Mouse (Mus musculus) cerebellum, postnatal 36 days (tissue): ENCODE measurements at regions not wholly inside any gene's neighbourhood (a gene's known extent, or its start where the extent isn't known, plus 50 kb on each side); places are given as distances from the start of the nearest gene placed in this dataset.
A peak's percentile ranks its signal among the peaks of the same experiment; 100 is the strongest.
"Not testable (repeated sequence)": the region's sequence is repeated elsewhere in the genome, so short reads cannot be mapped to it uniquely, and the experiment has no call there.

Experiments
- DNase-seq, 2 experiments: peaks; one replicate each; pipeline ENCODE4 v3.0.0; 2021 to 2022; ENCODE audit warnings: mixed read lengths in 2 of 2

DNA sequence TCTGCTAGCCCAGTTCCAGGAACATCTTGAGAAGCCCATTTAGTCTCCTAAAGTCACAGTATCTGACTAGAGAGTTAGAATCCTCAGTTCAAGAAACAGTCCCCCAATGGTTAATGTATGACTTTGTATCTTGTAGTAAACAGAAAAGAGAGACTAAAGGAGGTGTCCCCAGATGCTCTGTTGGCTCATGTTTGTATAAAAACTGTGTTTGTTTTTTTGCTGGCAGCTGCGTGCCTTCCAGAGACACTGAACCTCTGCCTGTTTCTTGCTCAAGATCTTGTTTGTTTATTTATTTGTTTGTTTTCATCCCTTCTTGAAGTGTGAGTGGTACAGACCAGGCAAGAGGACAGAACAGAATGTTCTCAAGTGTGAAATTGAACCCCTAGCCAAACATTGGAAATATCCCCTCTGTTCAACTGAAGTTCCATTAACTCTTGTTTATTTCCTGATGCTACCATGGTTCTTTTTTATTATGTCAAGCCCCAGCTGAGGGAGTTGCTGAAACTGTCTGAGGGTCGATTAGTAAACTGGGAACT, 451.3 kb upstream of the Ube2e3 start:
- no peak for DNase-seq

DNA sequence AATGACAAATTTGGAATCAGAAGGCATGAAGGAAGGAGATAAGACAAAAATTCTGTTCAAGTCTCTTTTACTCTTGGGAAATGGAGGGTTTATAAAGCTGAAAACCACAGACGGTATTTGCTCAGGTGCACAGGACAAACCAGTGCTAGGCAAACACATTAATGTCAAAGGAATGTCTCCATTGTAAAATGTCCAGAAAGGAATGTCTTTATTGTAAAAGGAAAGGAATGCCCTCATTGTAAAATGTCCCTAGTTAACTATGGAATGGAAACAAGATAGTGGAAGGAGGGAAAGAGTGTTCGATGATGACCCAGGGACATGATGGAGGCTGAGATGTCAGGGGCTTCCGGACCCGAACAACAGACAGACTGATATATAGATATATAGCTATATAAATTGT, 454.9 kb upstream of the Ube2e3 start:
- no peak for DNase-seq

DNA sequence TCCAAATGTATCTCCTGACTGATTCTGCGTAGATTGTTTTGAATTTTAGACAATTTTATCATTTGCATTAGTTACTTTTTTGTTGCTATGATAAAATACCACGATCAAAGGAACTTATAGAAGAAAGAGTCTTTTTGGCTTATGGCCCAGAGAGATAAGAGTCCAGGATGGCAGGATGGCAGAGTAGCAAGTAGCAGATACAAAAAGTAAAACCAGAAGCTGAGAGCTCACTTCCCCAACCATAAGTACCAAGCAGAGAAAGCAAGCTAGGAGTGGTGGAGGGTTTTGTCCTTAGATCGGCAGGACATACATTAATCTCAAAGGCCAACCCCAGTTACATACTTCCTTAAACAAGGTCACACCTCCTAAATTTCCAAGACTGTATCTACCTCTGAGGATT, 457.7 kb upstream of the Cwc22 start:
- DNase-seq, result no peak

DNA sequence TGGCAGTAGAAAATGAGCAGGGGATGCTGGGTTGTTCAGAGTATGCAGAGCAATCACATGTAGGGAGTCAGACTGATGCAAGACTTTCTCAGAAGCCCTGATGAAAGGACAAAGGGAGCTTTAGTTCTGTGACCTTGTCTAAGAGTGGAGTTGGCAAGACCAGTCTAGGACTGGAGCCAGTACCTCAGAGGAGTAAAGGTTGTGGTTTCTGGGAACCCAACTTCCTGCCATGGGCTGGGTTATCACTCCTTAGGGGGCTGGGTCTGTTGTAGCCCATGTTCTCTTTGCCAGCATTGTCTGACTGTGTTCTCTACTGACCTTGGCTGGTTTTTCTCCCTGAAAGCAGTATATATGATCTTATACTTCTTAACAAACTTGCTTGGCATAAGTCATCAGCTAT, 453.1 kb upstream of the Cwc22 start:
- no peak for DNase-seq

DNA sequence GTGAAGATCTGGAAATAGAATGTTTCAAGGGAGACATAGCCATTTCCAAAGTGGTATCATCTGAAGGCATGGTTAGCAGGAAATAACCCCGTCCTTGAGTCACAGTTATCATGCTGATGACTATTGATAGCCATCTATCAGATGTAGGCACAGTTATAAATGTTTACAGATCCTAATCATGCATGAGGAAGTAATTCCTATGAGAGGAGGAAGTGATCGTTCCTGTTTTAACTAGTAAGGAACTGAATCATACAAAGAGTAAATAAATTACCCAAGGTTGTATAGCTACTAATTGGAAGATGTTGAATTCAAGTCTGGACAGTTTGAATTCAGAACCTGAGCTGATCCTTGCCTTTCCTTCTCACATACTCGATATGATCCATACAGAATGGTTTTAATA, 450.7 kb upstream of the Cwc22 start:
- no peak for DNase-seq

DNA sequence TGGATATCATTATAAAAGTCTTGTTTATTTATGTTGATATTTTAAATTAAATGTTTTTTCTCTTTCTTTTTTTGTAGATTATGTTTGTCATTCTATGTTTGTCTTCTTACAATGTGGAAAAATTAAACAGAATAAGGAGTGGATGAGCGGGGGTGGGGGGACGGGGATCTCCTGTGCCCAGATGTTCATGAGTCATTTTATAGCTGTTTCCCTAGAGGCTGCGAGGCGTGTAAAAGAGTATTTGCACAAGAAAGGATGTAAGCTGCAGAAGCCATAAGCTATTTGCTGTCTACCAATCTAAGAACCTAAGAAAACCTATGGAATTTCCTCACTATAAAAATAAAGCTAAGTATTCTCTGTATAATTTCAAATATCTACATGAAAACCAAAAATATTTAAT, 446.9 kb upstream of the Cwc22 start:
- DNase-seq, result no peak

DNA sequence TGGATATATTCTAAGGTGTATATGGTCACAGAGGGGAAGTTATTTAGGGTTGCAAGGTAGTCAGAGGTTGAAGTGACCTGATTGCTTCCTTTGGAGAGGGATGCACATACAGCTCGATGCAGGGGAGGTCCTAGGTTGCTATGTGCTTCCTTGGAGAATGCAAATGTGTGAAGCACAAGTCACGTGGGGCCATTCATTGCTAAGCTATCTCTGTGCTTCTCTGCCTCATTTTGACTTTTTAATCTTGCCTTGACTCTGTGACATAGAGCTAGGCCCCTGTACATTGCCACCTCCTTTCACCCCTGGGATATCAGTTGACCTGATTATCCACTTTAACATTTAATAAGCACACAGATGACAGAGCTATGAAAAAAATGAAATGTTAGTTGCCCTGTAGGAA, 446.2 kb upstream of the Cwc22 start:
- no peak for DNase-seq

DNA sequence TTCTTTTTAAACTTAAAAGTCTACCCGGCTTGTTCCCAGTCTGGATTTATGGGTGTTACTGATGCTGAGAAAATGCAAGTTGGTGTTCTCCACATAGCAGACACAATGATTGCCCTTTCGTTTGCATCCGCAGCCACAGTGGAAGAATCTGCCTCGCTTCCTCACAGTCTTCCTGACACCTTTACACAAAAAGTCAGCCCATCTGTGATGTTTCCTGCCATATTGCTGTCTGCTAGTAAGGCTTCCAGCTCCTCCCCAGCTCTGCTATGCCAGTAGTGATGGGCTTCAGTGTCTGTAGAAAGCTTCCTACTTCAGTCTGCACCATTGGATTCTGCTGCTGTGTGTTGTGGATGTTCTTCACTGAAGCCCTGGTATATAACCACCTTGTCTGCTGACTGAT, 441.8 kb upstream of the Cwc22 start:
- no peak for DNase-seq

DNA sequence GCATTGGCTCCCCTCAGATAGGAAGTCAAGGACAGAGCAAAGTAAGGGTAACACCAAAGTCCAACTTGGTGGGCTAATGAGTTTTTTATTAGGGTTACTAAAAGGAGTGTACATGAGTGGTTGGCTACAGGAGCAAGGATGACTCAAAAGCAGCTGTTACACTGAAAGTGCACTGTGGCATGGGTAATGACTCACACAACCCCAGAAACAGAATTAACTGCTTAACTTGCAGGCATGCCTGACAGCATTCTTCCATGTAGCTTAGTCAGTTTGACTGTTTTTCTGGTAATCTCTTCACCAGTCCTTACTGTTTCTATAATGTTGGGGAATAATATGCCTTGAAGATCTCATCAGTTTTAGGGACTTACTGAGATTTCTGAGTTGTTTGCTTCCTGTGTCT, 435.1 kb upstream of the Cwc22 start:
- no peak for DNase-seq

DNA sequence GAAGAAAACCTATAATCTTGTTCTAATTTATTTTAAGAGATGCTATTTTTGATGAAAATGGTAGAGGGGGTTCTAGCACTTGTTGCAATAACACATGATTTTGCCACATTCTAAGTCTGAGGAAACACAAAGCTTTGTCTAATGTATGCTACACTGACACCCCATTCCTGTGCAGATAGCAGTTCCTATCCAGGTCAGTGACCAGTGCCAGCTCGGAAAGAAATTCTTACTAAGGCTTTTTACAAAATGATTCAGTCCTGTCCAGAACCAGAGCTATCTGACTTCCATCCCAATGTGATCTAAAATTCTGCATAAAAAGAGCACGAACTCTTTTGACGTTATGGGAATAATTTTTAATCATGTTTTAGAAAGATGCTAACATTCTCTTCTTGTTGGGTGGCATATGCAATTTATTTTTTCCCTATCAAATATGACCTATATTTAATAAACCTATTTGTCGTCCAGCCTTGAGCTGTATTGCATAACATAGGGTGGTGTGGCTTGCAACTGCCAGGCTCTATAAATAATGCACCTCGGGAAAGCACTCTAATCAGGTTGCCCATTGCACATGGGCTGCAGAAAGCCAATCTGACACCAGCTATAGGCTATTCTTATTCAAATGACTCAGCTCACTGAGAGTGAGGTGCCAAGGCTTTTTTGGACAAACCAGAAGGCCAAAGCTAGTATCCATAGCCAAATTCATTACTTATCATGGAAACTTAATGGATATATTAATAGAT, 385.7 kb upstream of the Cwc22 start:
- peak; percentile 69 to 76 for DNase-seq

DNA sequence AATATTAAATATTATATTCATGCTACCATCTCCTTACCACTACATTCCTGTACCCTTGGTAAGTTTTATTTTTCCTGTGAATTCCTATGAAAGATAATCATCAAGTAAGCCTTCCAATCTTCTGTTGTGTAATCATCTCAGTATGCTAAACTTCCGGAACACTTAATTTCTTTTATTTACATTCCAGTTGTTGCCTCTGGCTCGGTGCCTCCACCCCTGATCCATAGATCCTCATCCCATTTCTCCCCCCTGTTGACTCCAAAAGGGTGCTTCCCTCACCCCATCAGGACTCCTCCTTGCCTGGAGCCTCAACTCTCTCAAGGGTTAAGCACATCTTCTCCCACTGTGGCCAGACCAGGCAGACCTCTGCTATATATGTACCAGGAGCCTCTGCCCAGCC, 379.9 kb upstream of the Cwc22 start:
- DNase-seq, result no peak

DNA sequence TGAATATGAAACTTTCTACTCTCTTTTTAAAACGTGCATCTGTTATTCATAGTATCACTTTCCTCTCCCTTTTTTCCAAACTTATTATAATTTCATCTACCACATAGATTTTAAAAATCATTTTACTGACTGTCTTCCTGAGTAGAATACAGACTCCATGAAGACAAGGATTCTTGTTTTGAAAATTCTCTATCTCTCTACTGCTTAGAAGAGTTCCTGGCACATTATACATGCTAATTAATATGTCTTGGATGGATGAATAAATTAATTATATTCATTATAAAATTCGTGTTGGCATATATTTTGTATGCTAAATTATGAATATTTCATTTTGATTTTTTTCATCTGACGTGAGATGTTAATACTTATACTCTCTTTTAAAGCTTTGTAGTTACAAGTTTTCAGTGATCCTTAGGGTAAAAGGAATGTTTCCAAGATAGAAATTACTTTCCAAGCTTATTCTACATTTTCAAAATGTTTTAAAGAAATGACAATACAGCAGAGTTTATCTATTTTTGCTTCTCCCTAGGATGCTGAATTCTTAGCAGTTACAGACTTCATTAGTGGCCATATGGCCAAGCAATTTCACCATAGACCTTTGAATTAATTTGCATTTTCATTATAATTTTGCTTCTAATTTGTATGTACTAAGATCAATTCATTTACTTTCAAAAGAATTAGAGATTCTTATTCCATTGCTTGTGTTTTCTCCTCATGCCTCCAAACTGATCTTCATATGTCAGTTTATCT, 376.2 kb upstream of the Cwc22 start:
- DNase-seq, result no peak

DNA sequence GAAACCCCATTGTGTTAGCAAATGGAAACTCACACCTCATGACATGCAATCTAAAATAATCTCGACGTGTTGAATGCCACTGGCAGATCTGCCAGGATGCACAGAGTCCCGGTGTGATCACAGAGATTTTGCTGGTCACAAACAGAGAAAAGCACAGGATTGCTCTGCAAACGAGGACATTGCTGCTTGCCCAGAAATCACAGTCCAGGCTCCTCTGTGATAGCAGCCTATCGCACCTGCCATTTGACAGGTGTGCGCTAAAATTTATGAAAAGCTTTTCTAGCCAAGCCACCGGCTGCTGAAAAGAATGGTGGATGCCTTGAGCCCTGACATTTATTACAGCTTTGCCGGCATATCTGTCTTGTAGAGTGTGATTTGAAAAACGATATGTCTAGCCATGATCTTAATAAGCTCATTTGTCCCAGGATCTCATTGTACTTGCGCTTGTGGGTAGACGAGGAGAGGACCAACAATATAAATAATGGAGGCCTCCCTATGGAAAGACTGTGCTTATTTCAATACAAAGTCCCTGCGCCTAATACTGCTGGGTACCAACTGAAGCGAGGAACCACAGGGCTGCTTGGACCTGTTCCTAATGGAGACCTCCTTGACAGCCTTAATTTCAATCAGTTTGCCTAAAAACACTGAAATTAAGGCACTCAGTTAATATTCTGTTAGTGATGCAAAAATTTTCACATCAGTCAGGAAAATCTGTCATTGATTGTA, 365.8 kb upstream of the Cwc22 start:
- DNase-seq, result peak; percentile 25 to 44

DNA sequence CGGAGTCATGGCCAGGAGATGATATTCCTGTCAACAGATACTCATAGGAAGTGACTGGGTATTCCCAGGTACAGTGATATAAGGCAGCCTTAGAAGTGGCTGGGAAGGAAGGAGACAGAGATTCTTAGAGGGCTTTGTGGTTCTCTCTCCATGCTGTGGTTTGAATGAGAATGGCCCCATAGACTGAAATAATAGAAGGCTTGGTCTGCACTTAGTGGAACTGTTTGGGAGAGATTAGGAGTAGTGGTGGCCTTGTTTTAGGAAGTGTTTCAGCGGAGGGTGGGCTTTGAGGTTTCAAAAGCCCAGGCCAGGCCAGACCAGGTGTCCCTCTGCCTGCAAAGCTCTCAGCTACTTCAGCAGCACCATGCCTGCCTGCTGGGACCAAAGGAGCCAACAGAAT, 363.2 kb upstream of the Cwc22 start:
- no peak for DNase-seq

DNA sequence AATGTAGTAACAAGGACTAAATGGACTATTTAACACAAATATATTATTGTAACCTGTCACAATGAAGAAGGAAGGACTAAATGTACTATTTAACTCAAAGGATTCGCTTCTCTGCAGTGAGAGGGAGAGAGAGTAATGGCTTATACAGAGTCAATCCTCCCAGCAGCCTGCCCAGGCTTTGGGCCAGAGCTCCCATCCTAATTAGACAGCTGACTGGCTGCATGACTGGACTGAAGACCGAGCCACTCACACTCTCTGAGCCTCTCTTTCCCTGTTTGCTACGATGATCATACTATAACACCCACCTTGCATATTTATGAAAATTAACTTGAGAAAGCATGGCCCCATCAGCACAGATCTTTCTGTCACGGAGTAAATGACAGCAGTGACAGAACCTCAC, 360.7 kb upstream of the Cwc22 start:
- DNase-seq, result peak; percentile 22 to 24

DNA sequence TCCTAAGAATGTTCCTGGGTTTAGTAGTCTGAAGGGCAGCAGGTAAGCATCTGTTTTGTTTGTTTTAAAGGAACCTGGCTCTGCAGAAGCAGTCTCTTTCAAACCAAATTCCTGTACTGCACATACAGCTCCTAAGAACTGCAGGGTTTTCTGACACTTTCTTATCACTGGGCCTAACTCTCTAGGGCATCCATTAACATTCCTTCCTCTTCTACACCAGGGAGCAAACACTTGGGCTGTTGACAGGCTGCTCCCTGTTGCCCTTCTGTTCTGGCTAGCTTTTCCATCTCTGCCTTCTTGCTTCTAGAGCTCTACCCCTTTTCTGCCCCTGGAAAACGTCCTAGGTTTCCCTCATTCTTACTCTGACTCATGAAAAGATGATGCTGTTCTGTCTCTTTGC, 345.5 kb upstream of the Cwc22 start:
- no peak for DNase-seq

DNA sequence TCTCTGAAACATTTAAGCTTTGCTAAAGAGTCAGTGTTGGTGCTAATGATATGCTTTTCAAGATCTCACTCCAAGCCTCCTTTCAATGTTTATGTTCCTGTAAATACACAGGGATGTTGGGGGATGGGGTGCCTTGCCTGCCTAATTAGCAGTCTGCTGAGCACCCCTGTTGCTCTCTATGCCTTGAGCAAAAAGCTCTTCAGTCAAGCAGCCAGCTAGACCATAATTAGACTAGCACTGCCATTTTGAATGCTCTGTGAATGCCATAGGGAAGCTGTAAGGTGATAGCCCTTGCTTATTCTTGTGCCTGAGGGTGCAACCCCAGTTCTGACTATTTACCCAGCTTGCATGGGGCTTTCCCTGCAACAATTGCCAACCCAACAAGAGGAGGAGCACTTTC, 338.6 kb upstream of the Cwc22 start:
- no peak for DNase-seq

DNA sequence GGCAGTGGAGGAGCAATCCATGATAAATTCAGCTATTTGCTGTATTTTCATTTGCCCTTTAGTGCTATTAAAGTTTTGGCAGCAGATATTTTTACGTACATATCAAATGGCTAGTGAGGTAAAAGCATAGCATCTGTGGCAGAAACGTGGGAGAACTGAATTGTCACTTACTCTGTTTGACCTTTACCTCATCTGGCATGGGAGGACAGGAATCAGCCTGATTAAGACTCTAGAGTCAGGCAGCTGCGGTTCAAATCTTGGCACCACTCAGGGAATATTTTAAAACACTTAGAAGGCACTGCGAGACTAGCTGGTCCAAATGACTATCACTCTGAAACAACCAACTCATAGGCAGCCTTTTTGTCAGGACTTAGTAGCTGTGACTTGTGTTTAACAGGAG, 337.4 kb upstream of the Cwc22 start:
- DNase-seq, result no peak

DNA sequence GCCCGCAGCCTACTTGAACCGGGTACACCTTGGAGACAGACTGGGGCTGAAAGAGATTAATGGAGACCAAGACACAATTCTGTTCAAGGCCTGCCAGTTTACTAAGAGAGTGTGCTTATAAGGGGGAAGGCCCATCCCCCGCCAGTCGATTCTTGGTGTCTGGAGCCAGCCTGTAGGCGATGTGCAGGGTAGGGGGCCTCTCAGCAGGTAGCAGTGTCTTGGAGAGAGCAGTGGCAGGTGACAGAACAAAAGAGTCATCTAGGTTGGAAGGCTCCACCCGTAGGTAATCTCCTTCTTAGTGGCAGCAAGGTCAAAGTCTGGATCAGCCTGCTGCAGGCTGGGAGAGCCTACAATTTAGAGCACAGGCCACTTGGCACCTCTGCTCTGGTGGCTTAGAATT, 335.7 kb upstream of the Cwc22 start:
- not testable (repeated sequence) for DNase-seq

DNA sequence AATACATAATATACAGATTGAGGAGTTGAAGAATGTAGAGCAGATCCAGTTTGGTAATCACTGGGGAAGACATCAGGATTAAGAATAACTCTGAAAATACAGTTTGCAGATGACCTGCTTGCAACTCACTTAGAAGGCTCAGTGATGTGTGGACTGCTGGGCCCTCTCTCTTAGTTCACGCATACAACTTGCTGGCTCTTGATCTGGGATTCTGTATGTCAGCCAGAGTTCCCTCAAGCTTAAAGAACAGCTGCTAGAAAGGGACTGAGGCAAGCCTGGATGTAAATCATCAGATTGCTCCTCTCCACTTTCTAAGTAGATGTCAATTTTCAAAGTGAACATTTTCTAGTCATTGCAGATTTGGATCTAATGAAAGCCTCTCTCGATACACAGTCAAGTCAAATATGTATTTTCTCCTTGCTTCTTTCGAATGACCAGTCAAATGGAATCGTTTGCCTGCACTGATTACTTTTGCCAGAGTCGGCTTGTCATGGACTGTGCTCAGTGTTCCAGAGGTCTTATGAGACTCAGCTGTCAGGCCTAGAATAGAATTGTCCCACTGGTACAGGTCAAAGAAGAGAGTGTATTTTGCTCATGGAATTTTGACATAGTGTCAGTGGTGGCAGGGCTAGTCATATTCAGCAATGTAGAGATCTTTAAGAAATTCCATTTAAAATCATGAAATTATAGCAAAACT, 334.2 kb upstream of the Cwc22 start:
- DNase-seq, result no peak

DNA sequence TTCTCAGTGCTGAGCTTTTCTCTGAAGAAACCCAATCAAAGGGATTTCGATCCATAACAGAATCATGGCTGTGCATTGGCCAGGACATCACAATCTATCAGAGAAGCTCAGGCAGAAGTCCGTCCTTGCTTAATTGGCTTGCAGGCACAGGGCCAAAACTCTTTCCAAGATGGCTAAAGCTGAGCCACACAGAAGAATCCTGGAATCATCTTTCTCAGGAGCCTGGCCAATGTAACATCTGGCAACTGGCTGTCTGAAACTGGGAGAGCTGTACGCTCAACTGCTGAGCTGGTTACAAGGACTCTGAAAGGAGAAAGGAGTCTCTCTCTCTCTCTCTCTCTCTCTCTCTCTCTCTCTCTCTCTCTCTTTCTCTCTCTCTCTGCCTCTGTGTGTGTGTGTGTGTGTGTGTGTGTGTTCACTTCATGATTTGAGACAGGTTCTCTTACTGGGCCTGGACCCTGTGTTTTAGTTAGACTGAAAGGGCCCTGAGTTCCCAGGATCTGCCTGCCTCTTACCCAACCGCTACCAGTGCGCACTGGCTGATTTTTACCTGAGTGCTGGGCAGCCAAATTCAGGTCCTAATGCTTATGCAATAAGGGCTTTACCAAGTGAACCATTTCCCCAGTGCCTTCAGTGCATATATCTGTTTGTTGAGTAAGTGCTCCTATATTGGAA, 333.3 kb upstream of the Cwc22 start:
- DNase-seq, result no peak

DNA sequence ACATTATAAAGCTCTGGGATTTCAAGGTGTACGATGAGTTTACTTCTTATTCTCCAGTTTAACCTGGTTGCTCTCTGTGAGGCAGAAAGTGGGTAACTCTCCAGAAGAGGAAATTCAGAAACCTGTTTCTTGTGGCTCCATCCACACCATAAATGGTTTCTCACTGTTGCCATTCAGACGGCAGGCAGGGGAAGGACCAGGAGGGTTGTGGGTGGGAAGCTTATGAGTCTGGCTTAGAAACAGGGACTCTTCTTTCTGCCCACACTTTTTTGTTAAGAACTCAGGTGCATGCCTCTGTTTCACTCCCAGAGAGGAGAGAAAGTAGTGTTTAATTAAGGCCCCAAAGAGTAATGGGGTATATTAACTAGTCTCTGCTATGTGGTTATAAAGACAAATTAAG, 332.5 kb upstream of the Cwc22 start:
- DNase-seq, result no peak

DNA sequence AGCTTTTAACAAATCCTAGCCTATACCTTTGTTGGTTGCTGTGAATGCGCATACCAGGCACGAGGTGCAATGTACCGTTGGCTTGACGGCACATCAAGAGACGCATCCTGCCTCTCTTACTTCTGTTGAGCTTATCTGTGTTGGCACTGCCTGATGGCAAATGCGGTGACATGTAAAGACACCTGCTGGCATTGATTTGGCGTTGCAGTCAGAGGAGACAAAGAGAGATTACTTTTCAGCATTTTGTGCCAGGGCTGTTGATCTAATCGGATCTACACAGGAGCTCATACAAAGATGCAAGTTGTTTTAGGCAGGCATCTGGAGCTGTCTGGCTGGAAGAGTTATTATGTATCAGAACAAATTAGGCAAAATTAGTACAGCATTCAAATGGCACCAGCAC, 331.5 kb upstream of the Cwc22 start:
- no peak for DNase-seq
